Mouse (Mus musculus) G1E (cell line): ENCODE measurements at regions not wholly inside any gene's neighbourhood (a gene's known extent, or its start where the extent isn't known, plus 50 kb on each side); places are given as distances from the start of the nearest gene placed in this dataset.

Source experiments
- CTCF ChIP-seq: IDR thresholded peaks from 2 replicates; pipeline ENCODE4 v1.5.1; 2012; ENCODE audit warnings: low read depth, low read length, inconsistent platforms, mixed read lengths
- TAL1 ChIP-seq: conservative IDR thresholded peaks from 2 replicates; pipeline ENCODE4 v1.6.1; 2012; ENCODE audit warnings: low read depth, low read length, inconsistent platforms, mixed read lengths

GRCm38 (mm10) chr11:19641153-19641552 lies 283.0 kb upstream of the Spred2 start:
- TF ChIP-seq CTCF = no peak
- TF ChIP-seq TAL1 = no peak
